Mouse (Mus musculus) small intestine, adult 2 months (tissue): ENCODE measurements around the gene Styk1.

Experiments used
- CTCF ChIP-seq: fragments of 200-500 bp; IDR thresholded peaks from 2 replicates; pipeline ENCODE4 v1.5.1; 2012; ENCODE audit warnings: low read depth, mild to moderate bottlenecking, control low read depth, inconsistent platforms, low read length, moderate library complexity, mixed read lengths; ENCODE audit not compliant: insufficient replicate concordance, insufficient read length; ENCODE audit errors: extremely low read depth
- POLR2A ChIP-seq: fragments of 200-500 bp; IDR thresholded peaks from 2 replicates; pipeline ENCODE4 v1.6.1; 2012; ENCODE audit warnings: low read depth, mild to moderate bottlenecking, control low read depth, inconsistent platforms, low read length, moderate library complexity

GRCm38 (mm10) chr6:131321854-131322639 is 31.4 kb downstream of the Styk1 start:
- TF ChIP-seq CTCF = no peak
- no peak for TF ChIP-seq POLR2A
